Mouse (Mus musculus) kidney, adult 2 months (tissue): ENCODE data around the gene Calm2.

Experiments used
- CTCF ChIP-seq: fragments of 200-500 bp; conservative IDR thresholded peaks from 2 replicates; pipeline ENCODE4 v1.5.1; 2011; ENCODE audit warnings: low read depth, mild to moderate bottlenecking, control low read depth, low read length, moderate library complexity, mixed read lengths; ENCODE audit not compliant: insufficient read depth, insufficient read length
- POLR2A ChIP-seq: fragments of 200-500 bp; IDR thresholded peaks from one replicate; pipeline ENCODE4 v1.6.1; 2011; ENCODE audit warnings: low read depth, low read length, control low read depth

DNA sequence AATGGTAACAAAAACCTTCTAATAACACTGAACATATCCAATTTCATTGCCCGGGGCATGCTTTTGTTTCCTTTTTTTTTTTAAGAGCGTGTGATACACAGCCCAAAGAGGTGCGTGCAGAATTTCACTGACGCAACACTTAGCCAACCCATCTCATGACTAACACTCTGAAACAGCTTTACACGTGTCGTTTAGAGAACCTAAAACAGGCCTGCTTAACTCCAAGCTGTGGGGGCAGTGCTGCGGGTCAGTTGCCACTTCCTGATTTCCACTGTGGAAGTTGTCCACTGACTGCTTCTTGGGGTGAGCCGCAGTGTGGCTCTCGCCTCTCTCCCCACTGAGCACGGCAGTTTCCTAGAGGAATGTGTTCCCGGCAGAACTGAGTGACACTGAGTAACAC is 41.2 kb downstream of the Calm2 start:
- TF ChIP-seq CTCF (no peak), POLR2A (no peak)
